Mouse (Mus musculus) heart, adult 2 months (tissue): ENCODE measurements at regions not wholly inside any gene's neighbourhood (a gene's known extent, or its start where the extent isn't known, plus 50 kb on each side); places are given as distances from the start of the nearest gene placed in this dataset.

Source experiments
- CTCF ChIP-seq: fragments of 200-600 bp; IDR thresholded peaks from 2 replicates; pipeline ENCODE4 v1.8.1; 2022; ENCODE audit warnings: antibody characterized with exemption, mild to moderate bottlenecking, moderate library complexity
- EP300 ChIP-seq: fragments of 200-500 bp; IDR thresholded peaks from 2 replicates; pipeline ENCODE4 v1.6.1; 2011; ENCODE audit warnings: low read depth, low read length, control low read depth; ENCODE audit not compliant: insufficient read depth
- POLR2A ChIP-seq: fragments of 200-500 bp; IDR thresholded peaks from 2 replicates; pipeline ENCODE4 v1.6.1; 2011; ENCODE audit warnings: mild to moderate bottlenecking, low read depth, low read length, control low read depth; ENCODE audit not compliant: insufficient read depth

DNA sequence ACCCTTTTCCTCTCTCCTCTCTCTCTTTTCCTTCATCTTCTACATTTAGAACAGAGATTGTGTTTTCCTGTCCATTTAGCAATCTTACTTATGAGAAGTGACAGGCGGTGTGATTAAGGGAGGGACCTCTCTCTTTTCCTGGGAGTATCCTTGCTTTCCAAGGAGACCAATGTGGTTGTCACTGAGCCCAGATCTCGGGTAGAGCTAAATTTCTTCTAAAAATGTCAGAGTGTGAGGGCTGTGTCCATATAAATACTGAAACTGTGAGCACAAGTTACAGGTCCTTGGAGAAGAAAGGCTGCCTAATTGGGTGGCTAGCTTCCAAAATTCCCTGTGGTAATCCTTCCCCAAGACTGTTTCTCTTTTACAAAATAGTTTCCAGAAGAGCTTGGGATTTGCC, 166.4 kb upstream of the Arhgap20 start:
- TF ChIP-seq EP300: no peak
- TF ChIP-seq CTCF: no peak
- TF ChIP-seq POLR2A: no peak
